Mouse (Mus musculus): Measurements from ENCODE around the gene Gpr19. TPM values are rescaled to one million over a fixed set of nuclear protein-coding genes. Genes with fewer than 3 reads are reported as not detected.

Gpr19 gene
- total RNA-seq, 1 experiment from 2014 or later, result 19.7 TPM

DNA sequence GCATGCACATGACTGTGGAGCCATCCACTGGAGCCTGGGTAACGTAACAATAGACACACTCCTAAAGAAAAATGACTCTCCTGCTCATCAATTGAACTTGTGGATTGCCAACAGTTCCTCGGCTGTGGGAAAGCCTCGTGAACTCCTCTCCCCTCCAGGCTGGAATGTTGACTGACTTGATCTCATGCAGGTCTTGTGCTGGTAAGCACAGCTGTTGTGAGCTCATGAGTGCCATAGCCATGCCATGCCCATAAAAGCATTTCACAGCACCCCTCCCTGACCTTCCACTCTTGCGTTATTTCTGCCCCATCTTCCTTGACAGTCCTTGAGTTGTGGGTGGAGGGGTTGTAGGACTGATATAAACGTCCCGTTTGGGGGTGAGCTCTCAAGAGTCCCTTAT is 78.0 kb downstream of the Gpr19 start:
- no peak for ATAC-seq (ENCODE audit: extremely low read depth, insufficient number of reproducible peaks, low FRiP score, poor library complexity, severe bottlenecking)

DNA sequence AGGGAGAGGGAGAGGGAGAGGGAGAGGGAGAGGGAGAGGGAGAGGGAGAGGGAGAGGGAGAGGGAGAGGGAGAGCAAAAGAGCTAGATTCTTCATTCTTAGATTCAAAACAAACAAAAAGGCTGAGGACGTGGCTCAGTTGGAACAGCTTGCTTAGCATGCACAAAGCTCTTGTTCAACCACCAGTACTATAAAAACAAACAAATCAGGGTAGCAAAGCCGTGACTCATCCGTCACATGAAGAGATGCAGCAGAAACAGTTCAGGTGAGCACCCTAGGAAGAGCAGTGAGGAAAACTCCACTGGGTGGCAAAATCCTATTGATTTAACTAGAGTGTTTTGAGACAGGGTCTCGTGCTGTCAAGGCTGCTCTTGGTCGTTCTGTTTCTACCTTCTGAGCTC is 78.6 kb downstream of the Gpr19 start:
- ATAC-seq (ENCODE audit: extremely low read depth, insufficient number of reproducible peaks, low FRiP score, poor library complexity, severe bottlenecking), result no peak

Other genes starting within 250 kb of the Gpr19 start
- 19.6 and 20.3 TPM in 2 replicates for gene Dusp16, start 106.0 kb downstream of the Gpr19 start, total RNA-seq (2017)
- gene Crebl2, start 68.4 kb downstream of the Gpr19 start, total RNA-seq (2017), result 47.6 and 53.7 TPM in 2 replicates
- 322 and 377 TPM in 2 replicates for gene Cdkn1b, start 21.8 kb upstream of the Gpr19 start, total RNA-seq (2017)
- gene Apold1, start 83.1 kb upstream of the Gpr19 start, total RNA-seq (2017), result not detected in 2 replicates
- 85.9 and 90.2 TPM in 2 replicates for gene Ddx47, start 113.0 kb upstream of the Gpr19 start, total RNA-seq (2017)
- 0.23 TPM in 1 of 2 replicates, not detected in the other for gene Gprc5a, start 167.1 kb upstream of the Gpr19 start, total RNA-seq (2017)
- not detected in 2 replicates for gene Gprc5d, start 219.7 kb upstream of the Gpr19 start, total RNA-seq (2017)